Mouse (Mus musculus) erythroblast, embryonic 14.5 days (primary cell): ENCODE results near the gene Mfsd7a.

ENCODE experiments used
- GATA1 ChIP-seq: IDR thresholded peaks from 2 replicates; pipeline ENCODE4 v1.6.1; 2012; ENCODE audit warnings: low read length, inconsistent platforms, mixed read lengths
- TAL1 ChIP-seq: IDR thresholded peaks from 3 replicates; pipeline ENCODE4 v1.6.1; 2012; ENCODE audit warnings: low read length, inconsistent platforms, mixed read lengths

DNA sequence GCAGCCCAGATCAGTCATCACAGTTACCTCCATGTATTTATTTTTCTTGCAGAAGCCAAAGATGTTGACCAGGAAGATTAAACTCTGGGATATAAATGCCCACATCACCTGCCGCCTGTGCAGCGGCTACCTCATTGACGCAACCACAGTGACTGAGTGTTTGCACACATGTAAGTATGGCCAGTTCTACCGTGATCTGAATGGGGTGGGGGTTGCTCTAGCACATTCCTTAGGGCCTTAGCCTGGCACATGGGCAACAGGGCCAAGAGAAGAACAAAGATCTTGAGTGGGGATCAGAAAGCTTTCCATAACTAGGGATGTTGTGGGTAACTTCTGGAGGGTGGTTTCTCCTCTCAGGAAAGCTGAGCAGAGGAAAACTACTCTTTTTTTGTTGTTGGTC is 25.0 kb upstream of the Mfsd7a start:
- TF ChIP-seq GATA1, result no peak
- TF ChIP-seq TAL1, result no peak
